Mouse (Mus musculus): ENCODE measurements at regions not wholly inside any gene's neighbourhood (a gene's known extent, or its start where the extent isn't known, plus 50 kb on each side); places are given as distances from the start of the nearest gene placed in this dataset.

GRCm38 (mm10) chr13:46116576-46116975 lies 151.8 kb upstream of the Atxn1 start:
- no peak for DNase-seq

- no peak for DNase-seq
Observed at GRCm38 (mm10) chr13:46104971-46105370, 140.2 kb upstream of the Atxn1 start.

GRCm38 (mm10) chr13:46098621-46099020 lies 133.8 kb upstream of the Atxn1 start:
- no peak for DNase-seq

GRCm38 (mm10) chr13:46098131-46098530 lies 133.3 kb upstream of the Atxn1 start:
- DNase-seq, result no peak

GRCm38 (mm10) chr13:46096968-46097367 lies 132.2 kb upstream of the Atxn1 start:
- DNase-seq, result no peak

- DNase-seq, result no peak
Observed at GRCm38 (mm10) chr13:46096416-46096815, 131.6 kb upstream of the Atxn1 start.

- no peak for DNase-seq
Observed at GRCm38 (mm10) chr13:46092787-46093186, 128.0 kb upstream of the Atxn1 start.

- no peak for DNase-seq
Observed at GRCm38 (mm10) chr13:46091109-46091508, 126.3 kb upstream of the Atxn1 start.

GRCm38 (mm10) chr13:46088237-46088636 lies 123.4 kb upstream of the Atxn1 start:
- DNase-seq, result no peak

GRCm38 (mm10) chr13:46087663-46088062 lies 122.9 kb upstream of the Atxn1 start:
- DNase-seq, result no peak

GRCm38 (mm10) chr13:46076879-46077278 lies 112.1 kb upstream of the Atxn1 start:
- no peak for DNase-seq

GRCm38 (mm10) chr13:46071670-46072069 lies 106.9 kb upstream of the Atxn1 start:
- DNase-seq, result no peak

- DNase-seq, result no peak
Observed at GRCm38 (mm10) chr13:46069571-46069970, 104.8 kb upstream of the Atxn1 start.

GRCm38 (mm10) chr13:46062758-46063157 lies 98.0 kb upstream of the Atxn1 start:
- no peak for DNase-seq

- no peak for DNase-seq
Observed at GRCm38 (mm10) chr13:46059870-46060269, 95.1 kb upstream of the Atxn1 start.

- no peak for DNase-seq
Observed at GRCm38 (mm10) chr13:46058862-46059261, 94.1 kb upstream of the Atxn1 start.

GRCm38 (mm10) chr13:46058341-46058740 lies 93.5 kb upstream of the Atxn1 start:
- DNase-seq, result no peak

- no peak for DNase-seq
Observed at GRCm38 (mm10) chr13:46055410-46055809, 90.6 kb upstream of the Atxn1 start.

- DNase-seq, result no peak
Observed at GRCm38 (mm10) chr13:46043568-46043967, 78.8 kb upstream of the Atxn1 start.

- no peak for DNase-seq
Observed at GRCm38 (mm10) chr13:46043016-46043415, 78.2 kb upstream of the Atxn1 start.

GRCm38 (mm10) chr13:46042224-46042623 lies 77.4 kb upstream of the Atxn1 start:
- DNase-seq, result no peak

- DNase-seq, result no peak
Observed at GRCm38 (mm10) chr13:46041475-46041874, 76.7 kb upstream of the Atxn1 start.

GRCm38 (mm10) chr13:46040062-46040461 lies 75.3 kb upstream of the Atxn1 start:
- DNase-seq, result no peak

GRCm38 (mm10) chr13:46038441-46039331 lies 73.9 kb upstream of the Atxn1 start:
- no peak for DNase-seq

- no peak for DNase-seq
Observed at GRCm38 (mm10) chr13:46032281-46032680, 67.5 kb upstream of the Atxn1 start.

All from cerebellum, adult 9-10 months (tissue).